Mouse (Mus musculus) pancreas, adult 10 weeks (tissue): ENCODE data around the gene Edn1. TPM values are rescaled to one million over a fixed set of nuclear protein-coding genes. Genes with fewer than 3 reads are reported as not detected.

ENCODE experiments used
- polyA plus RNA-seq: library from polyadenylated mRNA; stranded (reverse); fragments of 350-450 nt; fragmentation: Illumina TruSeq; extraction: RNeasy Lipid Tissue Mini Kit (QIAGEN cat#74804); gene quantifications from one replicate; pipeline ENCODE4 v1.2.3, GENCODE M21; 2015; ENCODE audit warnings: low read depth, low replicate concordance; ENCODE audit not compliant: insufficient read depth

Edn1 gene
- polyA plus RNA-seq: 2.7 TPM

DNA sequence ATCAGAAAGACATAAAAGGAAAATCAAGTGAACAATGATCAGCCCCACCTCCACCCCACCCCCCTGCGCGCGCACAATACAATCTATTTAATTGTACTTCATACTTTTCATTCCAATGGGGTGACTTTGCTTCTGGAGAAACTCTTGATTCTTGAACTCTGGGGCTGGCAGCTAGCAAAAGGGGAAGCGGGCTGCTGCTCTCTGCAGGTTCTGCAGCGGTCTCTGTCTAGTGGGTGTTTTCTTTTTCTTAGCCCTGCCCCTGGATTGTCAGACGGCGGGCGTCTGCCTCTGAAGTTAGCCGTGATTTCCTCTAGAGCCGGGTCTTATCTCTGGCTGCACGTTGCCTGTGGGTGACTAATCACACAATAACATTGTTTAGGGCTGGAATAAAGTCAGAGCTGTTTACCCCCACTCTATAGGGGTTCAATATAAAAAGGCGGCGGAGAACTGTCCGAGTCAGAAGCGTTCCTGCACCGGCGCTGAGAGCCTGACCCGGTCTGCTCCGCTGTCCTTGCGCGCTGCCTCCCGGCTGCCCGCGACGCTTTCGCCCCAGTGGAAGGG is at the start of gene Edn1:
TSS of gene Edn1 (plus strand) at position 316 of the 561 bp plus-strand sequence.

Other genes with a start within 250 kb of the Edn1 start
- 4.0 TPM for gene Hivep1, start 249.5 kb upstream of the Edn1 start, polyA plus RNA-seq